Mouse (Mus musculus): Measurements from ENCODE around the gene Ripk4.

- TF ChIP-seq POLR2A (IDR thresholded peaks at IDR 0.05; ENCODE audit: low read depth, low read length) (no peak), CTCF (conservative IDR thresholded peaks at IDR 0.05; ENCODE audit: insufficient read depth, insufficient read length, low read depth, low read length) (peak; percentile 81)
These were observed 41.3 kb upstream of the Ripk4 start for GRCm38 (mm10) chr16:97804680-97805547.
